Mouse (Mus musculus): Measurements from ENCODE around the gene Angptl7.

Gene Angptl7

GRCm38 (mm10) chr4:148500410-148500867 lies at the start of gene Angptl7:
Gene Angptl7, minus strand, starts transcription at chr4:148500460.
- DNase-seq (ENCODE audit: low spot score), result no peak

GRCm38 (mm10) chr4:148549106-148549505 lies 48.8 kb upstream of the Angptl7 start:
- DNase-seq (ENCODE audit: low spot score), result no peak

GRCm38 (mm10) chr4:148535876-148536275 lies 35.6 kb upstream of the Angptl7 start:
- DNase-seq (ENCODE audit: low spot score), result no peak

GRCm38 (mm10) chr4:148533613-148534328 lies 33.5 kb upstream of the Angptl7 start:
- no peak for DNase-seq (ENCODE audit: low spot score)

- no peak for DNase-seq (ENCODE audit: low spot score)
Measured at GRCm38 (mm10) chr4:148532516-148532915, 32.3 kb upstream of the Angptl7 start.

GRCm38 (mm10) chr4:148531341-148531740 lies 31.1 kb upstream of the Angptl7 start:
- no peak for DNase-seq (ENCODE audit: low spot score)

GRCm38 (mm10) chr4:148530778-148531177 lies 30.5 kb upstream of the Angptl7 start:
- no peak for DNase-seq (ENCODE audit: low spot score)

GRCm38 (mm10) chr4:148530351-148530750 lies 30.1 kb upstream of the Angptl7 start:
- no peak for DNase-seq (ENCODE audit: low spot score)

- no peak for DNase-seq (ENCODE audit: low spot score)
Measured at GRCm38 (mm10) chr4:148527158-148527910, 27.1 kb upstream of the Angptl7 start.

- DNase-seq (ENCODE audit: low spot score), result no peak
Measured at GRCm38 (mm10) chr4:148523538-148523937, 23.3 kb upstream of the Angptl7 start.

GRCm38 (mm10) chr4:148518235-148518795 lies 18.1 kb upstream of the Angptl7 start:
- DNase-seq (ENCODE audit: low spot score), result no peak

GRCm38 (mm10) chr4:148517809-148518208 lies 17.5 kb upstream of the Angptl7 start:
- no peak for DNase-seq (ENCODE audit: low spot score)

- DNase-seq (ENCODE audit: low spot score), result no peak
Measured at GRCm38 (mm10) chr4:148515313-148515712, 15.1 kb upstream of the Angptl7 start.

GRCm38 (mm10) chr4:148513021-148513559 lies 12.8 kb upstream of the Angptl7 start:
- DNase-seq (ENCODE audit: low spot score), result no peak

GRCm38 (mm10) chr4:148511334-148511733 lies 11.1 kb upstream of the Angptl7 start:
- DNase-seq (ENCODE audit: low spot score), result no peak

GRCm38 (mm10) chr4:148510691-148511090 lies 10.4 kb upstream of the Angptl7 start:
- DNase-seq (ENCODE audit: low spot score), result no peak

GRCm38 (mm10) chr4:148509450-148510084 lies 9.3 kb upstream of the Angptl7 start:
- no peak for DNase-seq (ENCODE audit: low spot score)

- DNase-seq (ENCODE audit: low spot score), result no peak
Measured at GRCm38 (mm10) chr4:148508084-148508849, 8.0 kb upstream of the Angptl7 start.

- no peak for DNase-seq (ENCODE audit: low spot score)
Measured at GRCm38 (mm10) chr4:148507585-148507984, 7.3 kb upstream of the Angptl7 start.

GRCm38 (mm10) chr4:148504497-148504959 lies 4.3 kb upstream of the Angptl7 start:
- no peak for DNase-seq (ENCODE audit: low spot score)

All from ovary, postnatal 10 days (tissue).